Mouse (Mus musculus) spleen, postnatal 14 days (tissue): ENCODE measurements around the gene Tmem26.
"Not testable (repeated sequence)": the region's sequence is repeated elsewhere in the genome, so short reads cannot be mapped to it uniquely, and the experiment has no call there.

Experiments used
- DNase-seq, 2 experiments: peaks; one replicate each; pipeline ENCODE4 v3.0.0; 2021 to 2022; ENCODE audit warnings: low spot score in 2 of 2

The Tmem26 gene

DNA sequence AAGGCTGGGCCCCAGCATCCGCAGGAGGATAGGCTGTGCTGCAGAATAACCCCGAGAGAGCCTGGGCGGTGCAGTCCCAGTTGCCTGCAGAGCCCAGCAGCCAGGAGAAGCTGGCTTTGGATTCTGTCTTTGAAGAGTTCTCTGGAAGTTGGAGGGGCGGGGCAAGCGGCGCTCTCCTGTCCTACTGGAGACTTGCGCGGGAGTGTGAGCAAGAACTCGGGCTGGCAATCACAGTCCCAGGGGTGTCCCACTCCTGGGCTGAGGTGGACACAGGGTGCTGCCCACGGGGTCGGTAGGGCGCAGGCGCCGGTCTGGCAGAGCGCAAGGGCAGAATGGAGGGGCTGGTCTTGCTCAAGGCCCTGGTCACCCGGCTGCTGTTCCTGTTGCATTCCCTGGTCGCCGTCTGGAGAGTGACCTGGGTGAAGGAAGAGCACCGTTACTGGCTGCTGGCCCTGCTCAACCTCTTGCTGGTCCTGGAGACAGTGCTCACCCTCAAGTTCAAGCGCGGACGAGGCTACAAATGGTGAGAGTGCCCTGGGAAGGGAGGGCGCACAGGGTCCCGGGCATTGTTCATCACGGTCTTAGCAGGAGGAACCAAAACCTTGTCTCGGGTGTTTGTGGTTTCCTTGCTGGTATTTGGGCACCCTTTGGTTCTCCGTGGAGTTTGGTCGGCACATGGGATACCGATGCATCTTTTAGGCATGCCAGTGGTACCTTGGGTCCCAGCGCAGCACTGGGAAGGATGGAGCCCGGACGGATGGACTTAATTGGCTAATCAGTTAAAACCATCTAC, at the start of gene Tmem26:
Gene Tmem26 (plus strand): TSS at position 79 of the 793 bp plus-strand sequence.
- DNase-seq, result no peak

DNA sequence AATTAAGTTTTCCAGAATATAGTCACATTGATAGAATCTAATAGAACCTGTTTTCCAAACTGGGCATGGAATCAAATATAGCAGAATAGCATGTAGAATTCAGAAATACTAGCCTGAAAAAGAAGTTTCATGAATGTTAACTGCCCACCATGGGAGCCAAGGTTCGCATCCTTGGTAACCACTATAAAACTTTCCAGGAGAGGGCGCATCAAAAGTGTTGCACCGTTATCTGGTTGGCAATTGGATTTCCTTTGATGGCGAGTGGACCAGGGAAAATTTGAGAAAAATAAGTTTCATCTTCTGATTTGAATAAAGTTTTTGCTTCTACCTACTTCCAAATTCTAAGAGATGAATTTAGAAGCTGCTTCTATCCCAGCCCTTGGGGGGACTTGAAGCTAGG, 44.8 kb upstream of the Tmem26 start:
- no peak for DNase-seq

DNA sequence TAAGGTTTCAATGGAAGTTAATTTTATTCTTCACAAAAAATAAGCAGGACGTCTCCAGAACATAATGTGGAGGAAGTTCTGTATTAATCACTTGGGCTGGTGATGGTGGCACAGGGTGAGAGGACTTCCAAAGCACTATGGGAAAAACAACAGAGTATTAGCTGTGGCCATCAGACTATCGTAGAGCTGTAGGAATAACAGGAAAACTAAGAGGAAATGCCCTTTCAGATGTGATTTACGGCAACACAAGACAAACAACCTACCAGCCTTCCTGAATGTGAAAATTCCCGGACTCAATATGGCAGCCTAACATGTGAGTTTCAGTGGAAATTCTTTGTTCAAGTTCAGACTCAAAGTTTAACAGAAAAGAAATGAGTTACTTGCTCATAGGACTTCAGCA, 42.2 kb upstream of the Tmem26 start:
- DNase-seq, result no peak

DNA sequence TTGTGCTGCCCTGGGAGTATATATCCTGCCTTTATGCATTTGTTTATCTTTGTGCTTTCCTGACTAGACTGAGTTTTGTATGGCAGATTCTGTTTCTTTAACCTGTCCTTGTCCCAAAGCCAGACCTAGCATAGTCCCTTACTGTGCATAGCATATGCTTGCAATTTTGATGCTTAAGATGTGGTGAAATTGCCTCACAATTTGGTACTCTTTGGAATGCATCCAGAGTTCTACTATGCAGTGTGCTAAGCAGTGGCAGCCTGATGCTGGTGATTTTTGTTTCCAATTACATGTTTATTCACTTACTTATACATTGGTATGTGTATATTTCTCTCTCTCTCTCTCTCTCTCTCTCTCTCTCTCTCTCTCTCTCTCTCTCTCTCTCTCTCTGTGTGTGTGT, 37.9 kb upstream of the Tmem26 start:
- no peak for DNase-seq

DNA sequence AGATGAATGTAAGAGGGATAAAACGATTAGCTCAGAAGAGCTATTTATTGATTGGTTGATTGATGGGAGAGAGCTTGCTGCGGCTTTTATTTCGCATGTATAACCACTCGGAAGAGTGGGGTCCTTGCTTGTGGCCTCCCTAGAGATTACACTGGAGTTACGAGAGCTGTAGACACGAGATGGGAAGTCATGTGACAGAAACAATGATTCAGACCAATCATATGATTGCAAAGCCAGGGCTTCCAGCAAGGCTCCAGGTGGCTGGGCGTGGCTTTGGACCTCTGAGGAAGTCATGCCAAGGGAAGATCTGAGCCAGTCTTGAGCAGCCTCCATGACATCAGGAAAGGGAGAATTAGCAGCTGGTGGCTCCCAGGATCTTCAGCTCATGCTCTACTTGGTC, 32.3 kb upstream of the Tmem26 start:
- no peak for DNase-seq

DNA sequence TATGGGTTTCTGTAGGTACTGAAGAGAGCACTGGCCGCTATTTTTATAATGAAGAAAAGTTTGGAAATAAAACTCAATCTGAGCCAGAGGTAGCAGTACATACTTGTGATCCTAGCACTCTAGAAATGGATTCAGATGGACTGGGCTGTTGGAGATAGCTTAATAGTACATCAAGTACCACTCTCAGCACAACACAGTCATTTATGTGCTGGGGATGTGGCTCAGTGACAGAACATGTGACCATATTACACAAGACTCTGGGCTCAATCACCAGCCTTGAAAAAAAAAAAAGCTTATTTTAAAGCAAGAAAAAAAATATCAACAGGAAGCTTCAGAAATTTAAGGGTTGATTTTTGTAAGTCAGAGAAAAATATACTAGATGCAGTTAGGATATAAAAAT, 31.0 kb upstream of the Tmem26 start:
- no peak for DNase-seq

DNA sequence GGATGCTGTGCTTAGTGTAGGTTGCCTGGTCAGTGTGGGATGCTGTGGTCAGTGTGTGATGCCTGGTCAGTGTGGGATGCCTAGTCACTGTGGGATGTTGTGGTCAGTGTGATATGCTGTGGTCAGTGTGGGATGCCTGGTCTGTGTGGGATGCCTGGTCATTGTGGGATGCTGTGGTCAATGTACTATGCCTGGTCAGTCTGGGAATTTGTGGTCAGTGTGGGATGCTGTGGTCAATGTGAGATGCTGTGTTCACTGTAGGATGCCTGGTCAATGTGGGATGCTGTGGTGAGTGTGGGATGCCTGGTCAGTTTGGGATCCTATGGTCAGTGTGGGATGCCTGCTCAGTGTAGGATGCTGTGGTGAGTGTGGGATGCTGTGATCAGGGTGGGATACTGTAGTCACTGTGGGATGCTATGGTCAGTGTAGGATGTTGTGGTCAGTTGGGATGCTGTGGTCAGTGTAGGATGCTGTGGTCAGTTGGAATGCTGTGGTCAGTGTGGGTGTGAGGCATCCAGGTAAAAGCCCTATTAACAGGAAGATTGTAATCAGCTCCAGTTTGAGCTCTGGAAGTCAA, 27.6 kb upstream of the Tmem26 start:
- DNase-seq, result no peak

DNA sequence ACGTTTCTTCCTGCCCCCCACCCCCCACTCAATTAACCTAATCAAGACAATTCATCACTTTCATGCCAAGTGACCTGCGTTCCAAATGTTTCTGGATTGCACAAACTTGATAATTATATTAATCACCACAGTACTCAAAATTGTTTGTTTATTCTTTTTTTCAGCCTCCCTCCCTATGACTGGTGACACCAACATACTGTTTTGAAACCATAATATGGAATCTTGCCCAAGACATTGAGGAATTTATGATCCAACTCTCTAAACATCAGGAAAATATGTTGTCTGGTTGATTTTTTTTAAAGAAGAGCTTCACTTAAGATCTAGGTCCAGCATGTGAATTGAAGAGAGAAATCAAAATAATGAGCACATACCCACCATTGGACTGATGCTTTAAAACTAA, 19.2 kb upstream of the Tmem26 start:
- no peak for DNase-seq

DNA sequence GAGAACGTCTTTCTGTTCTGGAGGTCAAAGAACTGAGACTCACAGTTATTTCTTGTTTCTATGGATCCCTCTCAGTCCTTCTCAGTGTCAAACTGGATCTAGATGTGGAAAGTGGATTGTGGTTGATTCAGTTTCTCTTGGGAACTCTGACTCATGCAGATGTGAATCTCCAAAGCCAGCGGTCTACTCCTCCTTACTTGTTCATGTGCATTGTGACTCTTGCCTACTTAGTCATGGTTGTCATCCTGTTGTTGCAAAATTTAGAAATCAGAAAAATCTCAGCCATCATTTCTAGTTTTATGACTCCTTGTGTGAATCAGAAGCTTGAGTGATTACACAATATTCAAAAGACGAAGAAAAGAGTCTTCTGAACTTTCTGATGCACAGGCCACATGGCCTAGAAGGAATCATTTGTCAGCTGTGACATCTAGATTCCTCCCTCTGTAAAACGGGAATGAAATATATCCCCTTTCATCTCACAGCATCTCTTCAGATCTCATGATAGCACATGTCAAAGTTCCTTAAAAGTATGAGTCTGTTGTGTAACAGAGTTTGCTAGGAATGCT, 17.9 kb upstream of the Tmem26 start:
- DNase-seq, result no peak

DNA sequence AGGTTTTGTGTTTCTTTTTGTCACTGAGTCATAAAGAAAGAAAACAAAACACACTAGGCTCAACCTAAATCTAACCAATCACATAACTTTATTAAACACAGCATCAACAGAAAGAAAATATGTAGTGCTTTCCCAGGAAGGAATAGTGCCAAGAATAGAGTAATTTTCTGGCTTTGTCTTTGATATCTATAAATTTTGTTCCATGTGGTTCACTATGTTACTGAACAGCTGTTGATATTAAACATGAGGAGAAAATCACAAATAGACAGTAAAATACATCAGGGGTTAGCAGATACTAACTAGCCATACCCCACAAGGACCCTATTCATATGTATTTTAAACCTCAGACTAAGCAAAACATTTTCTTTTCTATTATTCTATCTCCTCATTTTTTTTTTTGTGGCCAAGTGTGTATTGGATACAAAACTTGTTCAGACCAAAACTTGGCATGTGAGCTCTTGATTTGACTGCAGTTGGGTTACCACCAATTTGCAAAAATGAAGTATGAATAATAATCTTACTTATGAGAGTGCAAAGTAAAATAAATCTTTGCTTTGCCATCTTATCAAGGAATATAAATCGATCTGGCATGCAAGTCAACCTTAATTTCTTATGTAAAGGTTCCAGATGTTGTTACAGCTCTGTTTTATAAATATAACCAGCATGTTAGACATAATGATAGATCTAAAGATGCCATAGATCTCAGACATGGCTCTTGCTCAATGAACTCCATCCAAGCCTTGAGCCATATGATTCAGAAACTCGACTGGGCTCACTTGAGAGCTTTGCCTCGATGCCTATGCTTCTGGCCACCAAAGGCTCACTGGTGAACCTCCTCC, 16.2 kb upstream of the Tmem26 start:
- no peak for DNase-seq

DNA sequence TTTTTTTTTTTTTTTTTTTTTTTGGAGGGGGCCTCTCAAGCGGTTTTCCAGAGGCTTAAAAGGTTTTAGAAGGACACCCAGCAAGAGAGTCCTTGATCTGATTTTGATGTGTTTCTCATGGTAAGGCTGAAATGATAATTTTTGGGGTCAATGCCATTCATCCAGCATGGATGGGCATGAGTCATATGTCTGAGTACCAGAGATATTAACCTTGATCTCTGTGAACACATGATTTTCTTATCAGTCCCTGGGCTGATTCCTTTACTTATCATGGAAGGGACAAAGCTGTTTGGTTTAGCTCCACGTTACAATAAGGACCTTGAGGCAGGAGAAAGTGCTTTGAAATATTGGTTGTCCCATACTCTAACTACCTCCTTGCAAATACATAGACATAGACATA, 10.5 kb upstream of the Tmem26 start:
- no peak for DNase-seq

DNA sequence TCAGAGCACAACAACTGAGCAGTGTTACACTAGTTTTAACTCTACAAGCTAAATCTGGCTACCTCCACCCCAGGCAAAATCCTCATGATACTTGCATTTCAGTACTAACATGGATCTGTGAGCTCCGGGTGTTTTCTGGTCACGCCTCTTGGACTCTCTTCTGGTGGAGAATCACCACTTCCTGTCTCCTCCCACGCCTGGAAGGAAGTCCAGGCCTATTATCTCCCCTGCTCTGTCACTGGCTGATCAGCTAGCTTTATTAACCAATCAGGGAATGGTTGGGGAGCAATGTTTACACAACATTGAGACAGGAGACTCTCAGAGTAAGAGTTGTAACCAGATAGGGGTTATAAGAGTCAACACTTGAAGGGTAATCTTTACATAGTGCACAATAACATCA, 9.1 kb upstream of the Tmem26 start:
- DNase-seq, result no peak

DNA sequence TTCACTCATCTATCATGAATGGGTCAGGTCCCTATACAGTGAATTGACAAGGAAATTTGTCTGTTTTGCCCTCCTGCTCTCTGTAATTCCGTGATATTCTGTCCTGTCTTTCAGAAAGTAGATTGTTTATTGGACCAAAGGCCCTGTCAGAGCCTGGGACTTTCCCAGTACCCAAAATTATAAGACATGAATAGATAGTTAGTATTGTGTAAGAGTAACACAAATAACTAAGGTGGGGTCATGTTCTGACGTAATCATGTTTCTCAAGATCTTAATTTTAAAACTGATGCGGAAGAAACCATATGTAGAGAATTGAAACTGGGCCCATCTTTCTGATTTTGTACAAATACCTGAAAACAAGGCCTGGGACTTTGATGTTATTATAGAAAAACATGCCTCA, 8.1 kb upstream of the Tmem26 start:
- DNase-seq, result no peak

DNA sequence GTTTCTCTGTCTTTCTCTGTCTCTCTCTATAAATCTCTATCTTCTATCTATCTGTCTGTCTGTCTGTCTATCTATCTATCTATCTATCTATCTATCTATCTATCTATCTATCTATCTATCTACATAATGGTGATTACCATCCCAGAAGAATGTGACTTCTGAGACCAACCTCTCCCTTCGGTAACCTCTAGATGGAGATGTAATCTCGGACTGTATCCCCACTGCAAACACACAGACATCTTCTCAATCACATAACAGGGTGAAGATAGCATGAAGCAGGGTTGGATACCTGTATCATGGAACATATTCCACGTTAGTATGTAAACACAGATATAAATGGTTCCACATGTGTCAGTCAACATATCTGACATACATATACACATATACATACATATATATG, 5.1 kb upstream of the Tmem26 start:
- no peak for DNase-seq

DNA sequence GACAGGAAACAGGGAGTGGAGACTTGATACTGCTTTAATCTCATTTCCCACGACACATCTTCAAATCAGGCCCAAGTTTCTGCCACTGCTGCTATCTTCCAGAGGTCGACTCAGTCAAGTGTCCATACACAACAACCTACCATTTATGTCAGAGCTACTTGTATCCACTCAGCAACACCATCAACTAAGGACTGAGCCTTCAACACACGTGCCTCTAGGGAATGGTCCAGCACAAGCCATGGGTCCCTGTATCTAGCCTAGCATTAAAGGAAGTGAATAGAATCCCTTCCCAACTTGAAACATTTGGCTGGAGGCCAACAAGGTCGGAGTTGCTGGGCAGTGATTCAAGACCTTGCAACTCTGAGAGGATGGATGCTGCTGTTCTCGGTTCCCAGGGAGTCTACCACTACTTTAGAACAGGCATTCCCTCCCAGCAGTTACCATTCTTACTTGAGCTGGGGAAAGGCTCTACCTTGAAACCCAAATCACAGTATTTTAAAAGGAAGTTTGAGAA, 2.5 kb upstream of the Tmem26 start:
- DNase-seq, result no peak

DNA sequence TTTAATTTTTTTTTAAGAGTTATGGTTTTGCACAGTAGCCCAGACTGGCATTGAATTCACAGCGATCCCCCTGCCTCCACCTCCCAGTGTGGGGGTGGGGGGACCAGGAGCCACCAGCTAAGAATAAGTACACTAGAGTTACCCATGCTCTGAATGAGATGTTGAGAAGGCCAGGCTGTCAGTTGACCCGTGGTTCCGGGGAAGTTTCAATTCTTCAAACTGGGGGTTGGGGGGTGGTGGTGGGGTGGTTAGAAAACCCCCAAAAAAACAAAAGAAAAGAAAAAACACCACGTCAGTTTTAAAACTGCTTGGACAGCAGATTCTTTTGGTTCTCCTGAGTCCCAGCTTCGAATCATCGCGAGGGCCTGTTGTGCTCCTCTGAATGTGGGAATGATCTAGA, 431 bp upstream of the Tmem26 start:
- peak in 1 of 2 experiments; percentile 22 for DNase-seq

DNA sequence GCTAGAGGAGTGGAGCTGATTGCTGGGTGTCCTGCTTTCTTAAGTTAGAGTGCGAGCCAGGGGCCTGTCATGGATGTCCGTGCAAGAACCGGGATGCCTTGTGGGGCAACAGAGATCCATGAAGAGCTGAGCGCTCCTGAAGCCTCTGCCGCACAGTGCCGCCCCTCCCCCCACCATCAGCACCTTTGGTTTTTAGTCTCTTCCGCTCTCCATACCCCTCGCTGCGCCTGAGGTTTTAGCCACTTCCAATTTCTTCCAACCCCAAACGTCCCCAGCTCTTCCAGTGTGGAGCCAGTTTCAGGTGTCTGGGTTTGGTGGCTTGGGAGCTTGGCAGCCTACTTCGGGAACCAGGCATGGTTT, 895 bp downstream of the Tmem26 start:
- peak in 1 of 2 experiments; percentile 6 for DNase-seq

DNA sequence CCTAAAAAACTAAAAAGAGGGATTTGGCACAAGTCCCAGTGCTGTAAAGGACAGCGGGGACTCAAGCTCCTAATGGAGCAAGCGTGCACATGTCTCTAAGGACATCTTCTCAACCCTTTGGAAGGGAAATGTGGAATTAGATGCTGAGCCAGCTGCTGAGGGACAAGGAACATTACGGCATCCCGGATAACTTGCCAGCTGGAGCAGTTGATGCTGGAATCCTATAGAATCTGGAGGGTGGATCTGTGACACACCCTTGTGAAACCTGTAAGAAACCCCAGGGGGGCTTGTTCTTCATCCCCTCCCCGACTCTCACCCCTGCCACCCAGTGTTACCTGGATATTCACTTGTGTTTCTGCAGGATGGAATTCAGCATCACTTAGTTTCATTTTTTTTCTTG, 4.0 kb downstream of the Tmem26 start:
- no peak for DNase-seq

DNA sequence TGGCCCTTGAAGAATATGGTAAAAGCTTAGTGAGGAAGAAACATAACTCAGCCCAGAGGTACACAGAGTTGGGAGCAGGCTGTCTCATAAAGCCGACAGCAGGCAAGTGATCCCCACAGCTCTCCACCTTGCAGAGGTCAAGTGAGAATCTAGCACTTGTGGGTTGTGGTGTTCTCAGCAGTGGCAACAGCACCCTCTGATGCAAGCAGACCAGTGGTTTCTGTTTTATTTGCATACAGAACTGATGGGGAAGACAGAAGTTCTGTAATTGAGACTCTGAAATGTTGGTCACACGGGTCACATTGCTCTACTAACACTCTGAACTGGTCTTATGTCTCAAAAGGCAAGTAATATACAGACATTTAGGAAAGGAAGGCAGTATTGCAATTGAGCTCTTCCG, 12.2 kb downstream of the Tmem26 start:
- no peak for DNase-seq

DNA sequence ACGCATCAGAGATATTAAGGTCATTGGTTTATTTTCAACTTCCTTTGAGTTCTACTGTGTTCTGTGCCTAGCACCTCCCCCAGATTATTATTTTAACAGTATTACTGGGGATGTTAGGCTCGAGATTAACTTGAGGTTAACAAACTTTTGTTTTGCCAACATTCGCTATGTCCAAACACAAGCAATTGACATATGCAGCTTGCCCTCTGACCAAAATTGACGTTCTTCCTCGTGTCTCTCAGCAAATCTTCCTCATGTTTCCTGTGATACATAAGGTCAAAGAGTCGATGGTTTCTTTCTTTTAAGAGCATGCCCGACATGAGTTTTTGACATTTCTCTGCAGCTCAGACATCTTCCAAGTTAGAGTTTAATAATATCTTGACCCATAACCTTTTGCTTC, 13.9 kb downstream of the Tmem26 start:
- DNase-seq, result no peak

DNA sequence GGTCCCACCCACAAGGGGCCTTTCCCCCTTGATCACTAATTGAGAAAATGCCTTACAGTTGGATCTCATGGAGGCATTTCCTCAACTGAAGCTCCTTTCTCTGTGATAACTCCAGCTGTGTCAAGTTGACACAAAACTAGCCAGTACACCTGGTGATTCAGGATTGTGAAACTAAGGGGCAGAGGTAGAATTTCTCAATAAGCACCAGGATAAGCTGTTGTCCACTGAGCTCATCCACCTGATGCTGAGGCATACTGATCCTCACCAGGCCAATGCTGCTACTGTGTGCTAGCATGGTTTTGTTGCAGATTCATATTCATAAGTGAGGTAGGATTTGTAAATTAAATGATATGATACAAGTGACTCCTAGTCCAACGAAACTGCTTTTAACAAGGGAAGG, 15.5 kb downstream of the Tmem26 start:
- DNase-seq, result not testable (repeated sequence)

DNA sequence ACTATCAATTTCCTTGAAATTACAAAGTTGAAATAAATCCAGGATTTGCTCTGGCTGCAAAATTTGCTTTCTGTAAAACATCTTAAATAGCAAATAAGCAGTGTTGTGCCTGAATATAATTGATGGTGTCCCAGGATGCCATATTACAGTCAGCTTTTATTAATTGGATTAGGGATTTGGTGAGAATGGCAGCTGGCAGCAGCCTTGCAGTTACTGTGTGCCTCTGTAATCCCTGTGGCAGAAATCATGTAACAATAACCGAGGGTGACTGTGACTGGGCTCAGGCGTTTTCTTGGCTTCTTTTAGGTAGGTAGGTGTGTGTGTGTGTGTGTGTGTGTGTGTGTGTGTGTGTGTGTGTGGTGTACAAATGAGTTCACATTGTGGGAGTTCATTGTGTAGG, 16.8 kb downstream of the Tmem26 start:
- no peak for DNase-seq
